Mouse (Mus musculus) frontal cortex, postnatal 36 days (tissue): ENCODE measurements at regions not wholly inside any gene's neighbourhood (a gene's known extent, or its start where the extent isn't known, plus 50 kb on each side); places are given as distances from the start of the nearest gene placed in this dataset.

ENCODE experiments used
- DNase-seq, 2 experiments: peaks; one replicate each; pipeline ENCODE4 v3.0.0; 2022; ENCODE audit warnings: low spot score in 2 of 2

GRCm38 (mm10) chr13:97705926-97706325 lies 54.5 kb downstream of the Gm10260 start:
- peak; percentile 71 to 83 for DNase-seq

DNA sequence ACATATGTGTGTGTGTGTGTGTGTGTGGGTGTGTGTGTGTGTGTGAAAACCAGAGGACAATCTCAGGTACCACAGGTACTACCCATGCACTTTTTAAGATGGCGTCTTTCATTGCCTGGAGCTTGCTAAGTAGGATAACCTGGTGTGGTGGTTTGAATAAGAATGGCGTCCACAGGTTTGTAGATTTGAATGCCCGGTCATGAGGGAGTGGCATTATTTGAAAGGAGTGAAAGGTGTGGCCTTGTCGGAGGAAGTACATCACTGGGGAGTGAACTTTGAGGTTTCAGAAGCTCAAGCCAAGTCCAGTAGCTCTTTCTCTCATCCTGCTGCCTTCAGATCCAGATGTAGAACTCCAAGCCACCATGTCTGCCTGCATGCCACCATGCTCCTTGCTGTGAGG lies 55.9 kb downstream of the Gm10260 start:
- DNase-seq: no peak

- no peak for DNase-seq
Observed at GRCm38 (mm10) chr13:97698967-97699366, 61.5 kb downstream of the Gm10260 start.

DNA sequence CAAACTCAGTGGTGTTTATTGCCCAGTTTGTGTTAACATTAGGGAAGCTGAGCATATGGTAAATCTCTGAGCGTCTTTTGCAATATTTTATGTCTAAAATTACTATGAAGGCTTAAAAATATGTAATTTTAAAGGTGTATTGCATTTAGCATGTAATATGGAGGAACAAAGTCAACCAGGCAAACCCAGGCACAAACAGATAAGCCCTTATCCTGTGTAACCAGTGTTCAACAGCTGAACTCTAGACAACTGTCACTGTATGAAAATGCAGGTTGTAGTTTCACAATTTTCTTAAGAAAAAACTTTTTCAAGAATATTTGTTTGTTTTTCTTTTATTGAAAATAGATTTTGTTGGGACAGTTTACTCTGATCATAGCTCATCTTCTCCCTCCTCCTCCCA lies 62.1 kb downstream of the Gm10260 start:
- no peak for DNase-seq

DNA sequence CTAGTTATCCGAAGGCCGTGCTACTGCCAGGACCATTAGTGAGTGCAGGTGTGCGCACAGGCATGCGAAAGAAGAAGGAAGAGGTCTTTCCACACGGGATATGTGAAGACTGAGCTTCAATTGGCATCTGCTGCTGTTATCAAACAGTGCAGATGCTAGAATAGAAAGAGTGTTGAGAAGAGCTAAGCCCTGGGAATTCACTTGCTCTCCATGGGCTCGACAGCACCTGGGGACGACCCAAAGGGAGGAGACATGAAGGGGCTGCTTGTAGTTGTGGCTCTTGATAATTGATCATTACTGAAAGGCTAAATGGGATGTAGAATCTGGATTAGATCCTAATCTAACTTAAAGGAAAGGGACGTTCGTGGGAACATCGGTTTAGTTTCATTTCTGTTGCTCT lies 63.2 kb downstream of the Gm10260 start:
- DNase-seq: no peak

- no peak for DNase-seq
Observed at GRCm38 (mm10) chr13:97695022-97695421, 65.4 kb downstream of the Gm10260 start.

GRCm38 (mm10) chr13:97694356-97694990 lies 66.0 kb downstream of the Gm10260 start:
- DNase-seq: no peak

GRCm38 (mm10) chr13:97688310-97688886 lies 72.0 kb downstream of the Gm10260 start:
- DNase-seq: no peak

- DNase-seq: no peak
Observed at GRCm38 (mm10) chr13:97683836-97684235, 76.6 kb downstream of the Gm10260 start.

DNA sequence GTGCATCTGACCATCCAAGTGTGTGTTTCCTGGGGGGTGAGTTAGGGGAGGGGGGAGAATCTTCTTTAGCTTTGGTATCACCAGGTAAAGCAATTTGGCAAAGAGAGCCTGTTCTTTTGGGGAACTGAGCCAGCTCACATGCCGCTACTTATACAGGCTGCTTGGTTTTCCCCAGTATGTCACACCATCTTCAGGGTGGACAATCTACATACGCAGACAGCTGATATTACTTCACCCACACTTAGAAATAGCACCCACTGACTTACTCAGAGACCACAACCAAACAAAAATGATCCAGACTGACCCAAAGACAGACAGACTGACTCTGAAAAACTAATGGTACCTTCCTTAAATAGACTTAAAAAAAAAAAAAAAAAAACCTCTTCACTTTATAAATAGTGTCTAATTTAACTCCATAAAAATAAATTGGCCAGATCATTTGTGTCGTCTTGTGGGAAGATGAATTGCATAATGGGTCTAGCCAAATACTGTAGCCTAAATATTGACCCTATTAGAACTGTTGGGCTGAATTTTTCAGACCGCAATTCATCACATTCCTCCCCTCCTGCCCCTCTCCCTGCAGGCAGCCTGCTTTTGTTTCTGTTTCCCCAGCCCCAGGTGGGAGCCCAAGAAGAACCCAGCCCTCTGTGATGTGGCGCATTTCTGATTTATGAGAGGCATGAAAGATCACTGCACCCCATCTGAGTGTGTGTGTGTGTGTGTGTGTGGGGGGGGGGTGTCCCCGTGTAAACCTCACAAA lies 79.0 kb downstream of the Gm10260 start:
- DNase-seq: no peak

GRCm38 (mm10) chr13:97680283-97680896 lies 80.0 kb downstream of the Gm10260 start:
- no peak for DNase-seq

GRCm38 (mm10) chr13:97678991-97679390 lies 81.4 kb downstream of the Gm10260 start:
- DNase-seq: no peak

DNA sequence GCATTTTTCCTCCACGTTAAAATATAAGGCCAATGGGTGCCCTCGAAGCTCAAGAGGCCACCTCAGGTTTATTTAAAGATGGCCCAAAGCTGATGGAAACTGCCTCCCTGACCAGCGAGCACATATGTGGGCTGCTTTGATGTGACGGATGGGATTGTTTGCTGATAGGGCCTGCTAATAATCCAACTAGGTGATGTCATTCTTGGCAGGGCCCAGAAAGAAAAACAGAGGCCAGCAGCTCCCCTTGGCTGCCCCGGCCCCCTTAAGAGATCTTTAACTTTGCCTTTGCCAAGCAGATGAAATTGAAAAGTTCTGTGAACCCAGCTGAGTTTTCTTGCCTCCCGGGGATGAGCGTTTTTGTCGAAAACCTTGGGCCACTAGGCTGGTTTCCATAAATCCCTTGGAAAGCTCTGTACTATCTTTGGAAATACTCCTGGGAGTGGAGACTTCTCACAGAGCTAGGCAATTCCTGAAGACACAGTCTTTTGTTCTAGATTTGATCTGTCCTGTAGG lies 83.8 kb downstream of the Gm10260 start:
- DNase-seq: no peak

DNA sequence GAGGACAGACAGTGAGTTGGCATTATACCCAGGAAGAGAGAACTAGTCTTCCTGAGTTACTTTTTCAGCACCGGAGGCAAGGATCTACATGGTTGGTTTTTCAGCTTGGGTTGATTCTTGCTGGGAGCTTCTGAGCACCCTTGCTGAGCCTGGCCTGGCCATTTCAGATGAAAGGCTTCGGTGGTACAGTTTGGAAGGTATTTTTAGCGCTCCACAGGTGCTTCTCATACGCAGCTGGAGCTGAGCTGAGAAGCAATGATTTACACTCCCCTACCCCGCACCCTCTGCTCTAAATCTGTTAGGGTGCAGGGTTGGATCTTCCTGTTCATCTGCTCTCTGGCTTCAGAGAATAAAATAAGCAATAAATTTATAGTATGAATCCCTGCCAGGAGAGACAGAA lies 87.3 kb downstream of the Gm10260 start:
- no peak for DNase-seq

- DNase-seq: no peak
Observed at GRCm38 (mm10) chr13:97672038-97672675, 88.3 kb downstream of the Gm10260 start.

DNA sequence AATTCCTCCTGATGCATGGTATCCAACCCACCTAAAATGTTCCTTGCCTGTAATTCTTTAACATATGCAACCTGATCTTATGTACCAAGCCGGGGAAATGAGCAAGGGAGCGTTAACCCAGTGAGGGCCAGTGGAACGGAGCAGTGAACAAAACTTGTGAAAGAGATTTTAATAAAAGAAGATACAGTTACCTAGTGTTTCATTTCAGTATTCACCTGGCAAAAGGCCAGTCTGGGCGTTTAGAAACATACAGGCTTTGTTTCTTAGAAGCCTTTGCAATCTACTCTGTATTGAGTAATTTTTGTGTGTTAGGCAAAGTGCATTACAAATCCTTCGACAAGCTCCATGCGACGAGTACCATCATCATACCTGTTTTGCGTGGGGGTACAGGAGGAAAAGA lies 91.1 kb downstream of the Gm10260 start:
- DNase-seq: no peak

- no peak for DNase-seq
Observed at GRCm38 (mm10) chr13:97668910-97669309, 91.5 kb downstream of the Gm10260 start.

GRCm38 (mm10) chr13:97667313-97667712 lies 93.1 kb downstream of the Gm10260 start:
- peak in 1 of 2 experiments; percentile 60 for DNase-seq

DNA sequence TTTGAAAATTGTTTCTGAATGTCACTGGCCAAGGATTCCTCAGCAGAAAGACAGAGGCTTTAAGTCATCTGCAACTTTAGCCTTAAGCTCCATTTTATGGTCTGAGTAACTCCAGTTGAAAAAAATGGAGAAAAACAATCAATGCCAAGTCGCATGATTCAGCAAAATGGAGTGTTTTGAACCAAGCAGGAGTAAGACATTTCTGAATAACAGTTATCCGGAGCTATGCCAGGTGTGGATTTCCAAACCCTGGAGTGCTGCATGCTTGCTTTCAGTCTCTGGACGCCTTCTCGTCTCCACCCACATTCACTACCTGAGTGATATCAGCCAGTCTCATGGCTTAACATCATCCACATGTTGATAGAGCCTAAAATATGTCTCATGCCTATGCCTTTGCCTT lies 93.7 kb downstream of the Gm10260 start:
- DNase-seq: no peak

- no peak for DNase-seq
Observed at GRCm38 (mm10) chr13:97665226-97665625, 95.2 kb downstream of the Gm10260 start.

DNA sequence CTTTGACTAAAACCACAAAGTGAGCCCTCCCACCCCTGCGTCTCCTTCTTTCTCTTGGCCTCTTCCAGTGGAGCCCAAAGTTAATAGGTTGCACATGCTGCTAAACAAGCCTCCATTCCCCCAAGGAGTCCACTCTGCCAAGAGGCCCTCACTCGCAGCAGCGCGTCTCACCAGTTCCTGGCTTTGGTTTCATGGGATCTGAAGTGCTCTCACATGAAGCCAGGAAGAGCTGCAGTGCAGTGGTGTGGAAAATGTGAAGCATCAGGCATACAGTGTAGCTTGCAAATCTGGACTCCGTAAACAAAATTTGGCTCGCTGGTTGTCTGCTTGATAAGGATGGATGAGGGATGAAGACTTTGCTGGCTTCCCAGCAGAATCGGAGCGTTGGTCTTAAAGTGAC lies 97.7 kb downstream of the Gm10260 start:
- DNase-seq: no peak

GRCm38 (mm10) chr13:97656618-97657017 lies 103.8 kb downstream of the Gm10260 start:
- DNase-seq: no peak
